Mouse (Mus musculus): Measurements from ENCODE around the gene Ston2. TPM values are rescaled to one million over a fixed set of nuclear protein-coding genes. Genes with fewer than 3 reads are reported as not detected.
A peak's percentile ranks its signal among the peaks of the same experiment; 100 is the strongest.

The Ston2 gene
- total RNA-seq, 2 experiments from 2014 or later = 69.6 to 75.4 TPM

DNA sequence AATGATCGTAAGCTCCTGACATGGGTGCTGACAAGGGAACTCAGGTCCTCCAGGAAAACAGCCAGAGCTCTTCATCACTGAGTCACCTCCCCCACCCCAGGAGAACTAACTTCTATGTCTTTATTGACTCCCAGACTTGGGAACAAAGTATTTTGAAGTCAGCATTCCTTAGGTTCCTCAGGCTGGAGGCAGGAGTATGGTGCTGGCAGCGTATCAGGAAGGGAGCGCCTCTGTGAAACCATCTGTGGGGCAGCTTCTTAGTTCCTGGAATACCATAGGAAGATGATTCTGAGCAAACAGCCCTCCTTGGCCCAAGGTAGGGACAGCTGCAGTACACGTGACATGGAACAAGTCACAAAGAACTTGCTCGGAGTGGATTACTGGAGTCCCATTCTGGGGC, 84.7 kb downstream of the Ston2 start:
- peak; percentile 33 for DNase-seq (ENCODE audit: low spot score)

DNA sequence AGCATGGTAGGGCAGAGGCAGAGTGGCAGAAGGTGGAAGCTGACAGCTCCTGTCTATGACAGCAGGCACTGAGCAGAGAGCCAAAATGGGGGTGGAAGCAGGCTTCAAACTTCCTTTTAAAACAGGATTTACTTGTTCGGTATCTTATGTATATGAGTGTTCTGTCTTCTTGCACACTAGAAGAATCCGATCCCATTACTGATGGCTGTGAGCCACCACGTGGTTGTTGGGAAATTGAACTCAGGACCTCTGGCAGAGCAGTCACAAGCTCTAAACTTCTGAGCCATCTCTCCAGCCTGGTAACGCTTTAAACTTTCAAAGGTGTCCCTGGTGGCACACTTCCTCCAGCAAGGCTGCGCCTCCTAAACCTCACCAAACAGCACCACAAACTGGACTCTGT, 85.4 kb downstream of the Ston2 start:
- no peak for DNase-seq (ENCODE audit: low spot score)

- no peak for DNase-seq (ENCODE audit: low spot score)
These were observed 88.6 kb downstream of the Ston2 start for GRCm38 (mm10) chr12:91699451-91700141.

DNA sequence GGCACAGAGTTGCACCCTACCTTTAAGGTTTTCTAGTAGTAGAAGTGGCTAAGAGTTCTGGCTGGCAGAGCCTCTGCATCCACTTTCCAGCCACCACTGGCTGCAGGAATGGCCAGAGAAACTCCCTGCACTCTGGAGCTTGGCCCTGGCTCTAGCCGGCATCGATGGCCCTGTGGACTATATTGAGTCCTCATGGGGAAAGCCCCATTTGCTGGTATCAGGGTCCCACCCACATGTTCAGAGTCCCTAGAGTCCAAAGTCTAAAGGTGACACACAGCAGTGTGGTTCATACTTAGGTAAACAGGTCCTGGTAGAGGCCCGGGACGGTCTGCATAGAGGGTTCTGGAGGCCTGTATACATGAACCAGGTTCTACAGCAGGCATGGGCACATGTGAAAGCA, 92.0 kb downstream of the Ston2 start:
- no peak for DNase-seq (ENCODE audit: low spot score)

DNA sequence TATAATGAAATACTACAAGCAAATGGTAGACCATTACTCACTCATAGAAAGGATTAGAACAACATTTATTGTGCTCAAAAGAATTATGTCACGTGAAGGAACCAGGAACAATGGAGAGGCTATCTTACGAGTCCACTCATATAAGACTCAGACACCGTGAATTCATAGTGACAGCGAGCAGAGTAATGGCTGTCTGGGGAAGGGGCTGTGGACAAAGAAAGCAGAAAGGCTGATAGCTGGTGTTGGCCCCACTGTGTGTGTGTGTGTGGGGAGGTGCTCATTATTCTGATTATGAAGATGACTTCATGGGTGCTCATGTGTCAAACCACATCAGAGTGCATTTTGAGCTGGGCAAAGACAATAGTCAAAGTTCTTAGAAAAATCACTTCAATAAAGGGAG, 92.4 kb downstream of the Ston2 start:
- no peak for DNase-seq (ENCODE audit: low spot score)

DNA sequence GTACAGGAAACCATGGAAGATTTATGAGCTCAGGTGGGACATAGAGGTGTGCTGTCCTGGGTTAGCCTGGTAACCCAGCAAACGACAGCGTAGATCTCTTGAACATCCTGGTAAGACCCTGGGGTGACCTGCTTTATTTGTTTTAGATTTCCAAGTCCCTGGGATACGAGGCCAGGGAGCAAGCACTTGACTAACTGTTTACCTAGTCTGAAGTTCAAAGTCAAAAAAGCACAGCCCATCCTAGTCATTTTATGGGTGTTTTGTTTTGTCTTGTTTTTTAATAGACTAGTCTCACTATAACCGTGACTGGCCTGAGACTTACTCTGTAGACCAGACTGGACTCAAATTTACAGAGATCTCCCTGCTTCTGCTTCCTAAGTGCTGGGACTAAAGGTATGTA, 93.4 kb downstream of the Ston2 start:
- no peak for DNase-seq (ENCODE audit: low spot score)

GRCm38 (mm10) chr12:91693566-91693965, 94.6 kb downstream of the Ston2 start:
- no peak for DNase-seq (ENCODE audit: low spot score)

GRCm38 (mm10) chr12:91692991-91693390, 95.2 kb downstream of the Ston2 start:
- DNase-seq (ENCODE audit: low spot score) = no peak

DNA sequence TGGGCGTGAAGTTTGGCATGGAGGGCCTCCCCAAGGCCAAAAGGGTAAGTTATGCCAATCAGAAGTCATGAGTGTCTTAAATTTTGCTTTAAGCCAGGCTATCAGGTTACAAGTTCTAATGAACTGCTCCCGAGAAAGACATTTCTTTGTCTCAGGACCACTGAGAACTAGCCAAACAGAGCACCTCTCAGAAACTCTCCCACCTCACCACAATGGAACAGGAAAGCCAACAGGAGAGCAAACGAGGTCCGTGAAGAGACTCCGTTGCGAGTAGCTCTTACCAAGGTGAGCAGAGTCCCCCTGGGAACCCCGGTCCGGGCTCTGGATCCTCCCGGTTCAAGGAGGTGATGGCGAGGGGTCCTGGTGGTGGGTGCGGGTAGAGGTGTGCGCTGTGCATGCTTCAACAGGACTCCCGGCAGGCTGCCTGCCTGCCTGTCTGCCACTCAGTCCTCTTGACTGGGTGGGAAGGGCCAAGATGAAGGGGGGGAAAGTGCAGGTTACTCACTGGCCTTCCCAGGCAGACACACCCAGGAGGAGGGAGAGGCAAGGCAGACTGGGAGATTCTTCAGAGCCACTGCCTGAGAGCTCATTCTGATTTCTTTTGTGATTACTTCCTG, 102.4 kb downstream of the Ston2 start:
- no peak for DNase-seq (ENCODE audit: low spot score)

DNA sequence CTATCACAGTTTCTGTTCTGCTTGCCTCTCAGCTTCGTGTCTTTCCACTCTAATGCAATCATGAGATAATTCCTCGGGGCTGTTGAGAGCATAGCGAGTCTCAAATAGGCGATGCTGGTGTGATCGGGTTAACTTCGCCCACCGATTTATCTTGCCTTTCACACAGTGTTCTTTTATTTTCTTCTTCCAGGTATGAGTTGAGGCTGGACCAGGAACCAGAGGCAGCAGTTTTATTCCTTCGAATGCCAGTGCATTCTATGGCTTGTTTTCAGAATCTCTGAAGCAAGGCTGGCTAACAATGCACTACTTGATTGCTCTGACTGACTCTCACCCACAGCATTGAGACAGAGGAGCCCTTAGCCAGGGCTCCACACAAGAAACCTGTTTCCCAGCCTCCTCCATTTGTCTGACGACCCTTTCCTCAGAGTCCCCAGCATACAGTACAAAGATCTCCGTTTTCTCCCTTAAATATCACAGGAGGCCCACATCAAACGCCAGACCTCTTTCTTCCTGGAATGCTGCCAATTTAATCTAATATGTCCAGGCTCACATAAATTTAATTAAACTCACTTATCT, 103.3 kb downstream of the Ston2 start:
- DNase-seq (ENCODE audit: low spot score) = no peak

DNA sequence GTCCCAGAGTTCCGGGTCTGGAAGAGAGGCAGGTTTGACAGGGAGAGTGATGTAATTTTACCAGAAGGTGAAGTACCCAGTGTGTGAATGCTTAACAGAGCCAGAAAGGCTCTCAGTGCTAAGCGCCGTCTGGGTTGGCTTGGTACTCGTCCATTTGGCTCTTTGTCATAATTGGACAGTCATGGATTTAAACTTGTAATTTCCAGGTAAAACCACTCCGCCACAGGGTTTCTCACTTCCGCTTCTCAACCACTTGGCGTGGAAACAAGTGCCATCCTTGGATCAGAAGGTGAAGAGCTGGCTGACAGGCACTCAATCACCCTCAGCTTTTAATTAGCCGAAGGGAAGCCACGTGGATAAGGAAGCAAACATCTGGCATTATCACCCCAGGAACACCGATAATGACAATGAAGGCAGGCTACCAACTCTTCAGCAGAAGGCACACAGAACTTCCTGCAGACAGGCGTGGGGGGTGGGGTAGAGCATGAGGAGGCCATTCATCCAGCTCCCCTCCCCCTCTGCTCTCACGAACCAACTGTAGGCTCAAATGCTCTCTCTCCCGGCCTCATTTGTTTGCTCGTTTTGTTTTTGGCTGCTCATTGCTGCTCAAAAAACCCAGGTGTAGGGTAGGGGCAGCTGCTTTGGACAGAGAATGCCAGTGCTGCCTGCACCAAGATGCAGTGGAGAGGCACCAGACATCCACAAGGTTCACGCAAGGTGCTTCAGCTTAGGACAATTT, 103.9 kb downstream of the Ston2 start:
- DNase-seq (ENCODE audit: low spot score) = no peak

- DNase-seq (ENCODE audit: low spot score) = no peak
These were observed 104.6 kb downstream of the Ston2 start for GRCm38 (mm10) chr12:91683549-91684100.

DNA sequence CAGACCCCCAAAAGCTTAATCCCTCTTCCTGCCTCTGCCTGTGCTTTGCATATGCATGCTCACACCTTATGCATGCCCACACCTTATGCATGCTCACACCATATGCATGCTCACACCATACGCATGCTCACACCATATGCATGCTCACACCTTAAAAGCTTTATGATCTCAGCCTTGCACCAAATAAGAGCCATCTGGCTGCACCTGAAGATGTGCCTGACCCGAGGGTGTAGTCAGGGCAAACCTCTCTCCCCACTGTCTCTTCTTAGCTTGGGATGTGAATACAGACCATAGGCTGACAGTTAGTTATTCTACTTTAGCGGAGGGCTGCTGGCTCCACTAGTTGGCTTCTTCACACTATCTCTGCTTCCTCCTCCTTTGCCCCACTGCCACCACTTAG, 105.1 kb downstream of the Ston2 start:
- DNase-seq (ENCODE audit: low spot score) = no peak

DNA sequence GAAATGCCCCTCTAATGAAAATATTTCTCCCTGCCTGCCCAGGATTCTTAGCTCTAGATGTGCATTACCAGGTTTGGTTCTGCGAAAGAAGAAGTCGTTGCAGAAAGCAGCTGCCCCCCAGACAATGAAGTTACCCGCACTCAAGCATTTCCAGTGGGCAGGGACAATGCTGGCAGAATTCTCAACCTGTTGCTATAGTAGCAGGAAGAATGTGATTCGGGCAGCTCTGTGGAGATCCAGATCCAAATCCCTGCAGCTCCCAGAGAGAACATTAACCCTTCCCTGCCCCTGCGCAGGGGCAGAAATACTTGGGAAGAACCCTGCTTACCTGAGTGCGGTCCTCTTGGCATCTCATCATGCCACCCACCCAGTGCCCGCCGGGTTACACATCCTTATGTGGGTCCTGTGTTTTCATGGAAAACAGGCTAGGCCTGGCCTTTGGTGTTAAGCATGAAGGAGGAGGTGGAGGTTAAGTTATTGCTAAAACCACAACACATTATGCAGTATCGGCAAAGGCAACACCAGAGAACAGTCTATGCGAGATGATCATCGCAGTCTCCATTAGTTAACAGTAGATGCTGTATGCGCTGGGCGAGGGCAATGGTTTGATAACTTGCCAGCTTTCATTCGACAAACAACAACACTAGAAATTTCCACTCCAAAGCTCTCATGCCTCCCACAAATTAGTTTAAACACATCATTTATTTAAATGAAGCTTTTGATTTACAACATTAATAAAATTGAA, 108.7 kb downstream of the Ston2 start:
- DNase-seq (ENCODE audit: low spot score) = no peak

DNA sequence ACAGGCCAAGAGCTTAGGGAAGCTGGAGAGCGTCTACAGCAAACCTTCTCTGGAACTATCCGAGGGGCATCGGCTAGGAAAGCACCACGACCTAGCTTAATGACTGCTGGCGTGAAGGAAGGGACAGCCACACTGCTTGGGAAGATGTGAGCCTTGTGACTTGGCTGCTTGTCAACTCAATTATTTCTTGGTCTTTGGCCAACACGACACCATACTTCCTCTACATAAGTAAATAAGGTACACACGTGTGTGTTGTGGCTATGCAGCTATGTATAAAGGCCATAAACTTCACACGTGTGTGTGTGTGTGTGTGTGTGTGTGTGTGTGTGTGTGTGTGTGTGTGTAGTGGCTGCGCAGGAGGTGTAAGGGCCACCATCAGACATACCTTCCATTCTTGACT, 112.2 kb downstream of the Ston2 start:
- DNase-seq (ENCODE audit: low spot score) = no peak

DNA sequence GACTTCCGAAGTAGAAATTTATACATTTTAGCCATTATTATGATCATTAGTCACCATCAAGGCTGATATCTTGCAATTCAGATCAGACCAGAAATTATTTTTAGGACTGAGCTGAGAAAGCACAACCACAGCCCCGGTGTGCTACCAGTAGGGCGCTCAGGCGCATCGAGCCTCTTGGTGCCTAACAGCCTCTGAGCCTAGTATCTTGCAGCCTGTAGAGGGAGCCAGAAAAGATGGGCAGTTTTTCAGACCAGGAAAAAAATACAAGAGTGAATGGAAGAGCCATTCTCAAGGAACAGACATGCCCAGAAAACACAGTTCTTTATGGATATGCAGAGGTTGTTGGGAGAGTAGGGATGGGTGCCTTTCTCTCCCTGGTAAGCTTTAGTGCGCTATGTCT, 115.0 kb downstream of the Ston2 start:
- no peak for DNase-seq (ENCODE audit: low spot score)

DNA sequence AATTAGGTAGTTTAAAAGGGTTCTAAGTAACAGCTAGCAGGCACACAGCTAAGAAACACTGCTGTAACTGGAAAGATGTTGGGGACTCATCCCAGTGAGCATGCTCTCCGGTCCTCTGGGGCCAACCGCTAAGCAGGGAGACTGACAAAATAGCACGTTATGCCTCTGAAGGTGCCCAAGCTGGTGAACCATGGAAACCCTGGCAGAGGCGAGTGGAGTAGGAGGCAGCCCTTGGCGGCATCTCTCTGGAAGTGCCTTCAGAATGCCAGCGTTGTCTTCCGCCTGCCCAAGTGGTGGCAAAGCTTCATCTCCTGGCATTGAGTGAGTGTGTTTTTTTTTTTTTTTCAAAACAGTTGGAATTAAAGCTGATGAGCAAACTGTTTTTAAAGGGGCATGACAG, 115.7 kb downstream of the Ston2 start:
- no peak for DNase-seq (ENCODE audit: low spot score)

GRCm38 (mm10) chr12:91668529-91669245, 119.5 kb downstream of the Ston2 start:
- no peak for DNase-seq (ENCODE audit: low spot score)

DNA sequence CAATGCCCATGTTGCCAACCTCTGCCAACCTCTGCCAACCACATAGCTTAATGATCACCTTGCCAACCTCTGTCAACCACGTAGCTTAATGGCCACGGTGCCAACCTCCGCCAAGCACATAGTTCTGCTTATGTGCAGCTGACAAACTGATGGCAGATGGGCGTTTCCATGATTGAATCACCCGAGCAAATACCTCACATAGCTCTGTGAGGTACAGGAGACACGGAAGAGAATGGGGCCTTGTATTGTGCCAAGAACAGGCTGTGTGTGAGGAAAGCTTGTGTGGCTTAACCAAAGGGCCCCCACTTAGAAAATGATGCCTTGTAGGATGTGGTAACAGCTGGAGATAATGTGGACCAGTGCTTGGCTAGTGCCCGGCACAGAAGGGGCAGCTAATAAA, 120.4 kb downstream of the Ston2 start:
- no peak for DNase-seq (ENCODE audit: low spot score)

DNA sequence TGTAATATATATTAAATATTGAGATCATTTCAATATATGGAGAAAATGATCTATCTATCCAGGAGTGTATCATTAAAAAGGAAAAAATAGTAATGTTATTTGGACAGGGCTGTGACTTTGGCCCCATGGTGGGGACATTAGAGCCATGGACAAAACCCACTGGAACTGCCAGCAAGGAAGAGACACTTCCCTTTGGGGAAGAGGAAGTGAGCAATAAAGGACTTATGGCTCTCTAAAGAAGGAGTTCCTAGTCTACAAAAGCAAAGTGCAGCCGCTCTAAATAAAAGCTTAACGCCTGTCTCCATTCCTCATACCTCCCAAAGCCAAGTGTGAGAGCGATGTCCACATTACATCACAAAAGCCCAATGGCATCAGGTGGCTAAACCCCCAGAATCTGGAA, 121.6 kb downstream of the Ston2 start:
- no peak for DNase-seq (ENCODE audit: low spot score)

GRCm38 (mm10) chr12:91665431-91665830, 122.8 kb downstream of the Ston2 start:
- no peak for DNase-seq (ENCODE audit: low spot score)
